Mouse (Mus musculus) lung, postnatal 10 days (tissue): Measurements from ENCODE around the gene Dusp1.

ENCODE experiments used
- DNase-seq: peaks from one replicate; pipeline ENCODE4 v3.0.0; 2021

Gene Dusp1

DNA sequence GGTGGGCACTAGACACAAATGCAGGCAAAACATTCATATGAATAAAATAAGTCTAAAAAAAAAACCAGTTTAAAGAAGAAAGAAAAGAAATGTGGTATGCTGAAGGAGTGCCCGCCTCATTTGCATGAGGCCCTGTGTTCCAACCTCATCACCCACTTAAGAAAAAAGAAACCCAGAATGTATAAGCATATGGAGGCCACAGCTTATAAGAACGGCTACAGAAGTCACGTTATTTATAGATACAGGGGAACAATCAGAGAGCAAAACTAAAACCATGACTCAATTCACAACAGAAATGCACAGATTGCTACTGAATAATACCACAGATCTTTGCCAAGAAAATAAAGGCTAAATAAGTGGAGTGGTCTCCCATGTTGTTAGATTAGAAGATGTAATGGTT is 43.6 kb downstream of the Dusp1 start:
- no peak for DNase-seq

GRCm38 (mm10) chr17:26515675-26516074 is 46.3 kb downstream of the Dusp1 start:
- DNase-seq, result no peak

DNA sequence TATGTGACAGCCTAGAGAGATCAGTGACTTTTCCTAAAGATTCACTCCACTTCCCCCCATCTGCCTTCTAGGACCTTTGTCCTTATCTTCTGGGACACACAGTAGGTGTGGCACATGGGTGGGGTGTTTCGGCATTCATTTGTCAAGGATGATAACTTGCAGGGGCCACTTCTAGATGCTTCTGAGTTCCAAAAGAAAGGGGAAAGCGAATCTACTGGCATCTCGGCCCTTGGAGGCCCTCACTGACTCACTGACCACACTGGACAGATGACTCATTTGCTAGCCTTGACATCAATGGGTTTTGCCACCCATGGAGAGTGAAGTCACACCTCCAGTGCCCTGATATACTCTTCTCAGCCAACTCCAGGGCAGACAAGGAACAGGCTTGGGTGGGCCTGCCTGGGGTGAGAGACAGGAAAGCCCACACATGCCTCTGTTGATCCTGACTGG is 47.3 kb downstream of the Dusp1 start:
- DNase-seq, result no peak

DNA sequence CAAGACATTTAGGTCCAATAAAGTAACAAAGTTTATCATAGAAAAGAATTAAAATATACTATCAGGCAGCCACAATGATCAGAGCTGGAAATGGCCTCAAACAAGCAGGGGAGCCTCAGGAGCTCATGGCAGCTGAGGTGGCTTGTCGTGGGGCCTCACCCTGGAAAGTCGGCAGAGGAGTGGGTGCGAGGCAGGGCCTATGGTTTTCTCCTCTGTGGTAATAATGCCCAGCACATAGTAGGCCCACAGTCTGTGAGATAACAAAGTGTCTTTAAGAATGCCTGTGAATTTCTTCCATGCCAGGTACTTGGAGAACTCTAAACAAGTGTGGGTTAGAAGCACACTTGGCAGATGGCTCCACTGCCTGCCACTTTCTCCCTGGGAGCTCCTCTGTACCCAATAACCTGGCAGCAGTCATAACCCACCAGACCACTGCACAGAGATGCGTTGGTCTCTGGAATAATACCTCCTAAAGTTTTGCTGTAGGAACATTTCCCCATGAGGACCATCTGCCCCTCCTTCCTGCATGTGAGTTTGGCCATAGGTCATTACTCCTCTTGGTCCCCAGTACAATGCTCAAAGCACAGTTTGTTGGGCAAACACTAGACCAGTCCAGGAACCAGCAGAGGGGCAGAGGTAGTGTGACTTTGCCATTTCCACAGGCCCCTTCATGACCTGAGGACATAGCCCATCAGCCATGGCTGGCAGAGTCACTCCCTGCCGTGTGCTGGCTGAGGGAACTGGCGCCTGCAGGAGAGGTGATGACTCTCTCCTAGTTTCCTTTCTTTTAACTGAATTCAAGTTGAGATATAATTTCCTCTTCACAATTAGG is 48.3 kb downstream of the Dusp1 start:
- DNase-seq, result no peak

DNA sequence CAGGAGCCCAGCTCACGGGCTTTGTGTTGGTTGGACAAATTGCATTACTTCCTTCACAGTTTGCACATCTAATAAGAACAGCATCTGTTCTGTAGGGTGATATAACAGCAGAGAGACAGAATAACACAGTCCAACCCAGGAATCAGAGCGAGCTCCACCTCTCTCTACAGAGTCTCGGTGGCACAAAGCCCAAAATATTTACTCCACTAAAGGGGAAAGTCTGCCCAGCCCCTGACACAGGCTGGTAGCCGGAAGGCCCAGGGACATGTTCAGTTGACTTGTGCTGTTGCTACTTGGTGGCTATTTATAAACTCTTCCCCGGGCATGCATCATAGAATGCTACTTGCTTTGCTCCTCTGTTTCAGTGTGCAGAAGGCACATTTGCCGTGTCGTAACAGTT is 49.0 kb downstream of the Dusp1 start:
- no peak for DNase-seq

GRCm38 (mm10) chr17:26511816-26512774 is 49.8 kb downstream of the Dusp1 start:
- DNase-seq, result peak; percentile 78

- no peak for DNase-seq
Observed at GRCm38 (mm10) chr17:26511256-26511655, 50.7 kb downstream of the Dusp1 start.

DNA sequence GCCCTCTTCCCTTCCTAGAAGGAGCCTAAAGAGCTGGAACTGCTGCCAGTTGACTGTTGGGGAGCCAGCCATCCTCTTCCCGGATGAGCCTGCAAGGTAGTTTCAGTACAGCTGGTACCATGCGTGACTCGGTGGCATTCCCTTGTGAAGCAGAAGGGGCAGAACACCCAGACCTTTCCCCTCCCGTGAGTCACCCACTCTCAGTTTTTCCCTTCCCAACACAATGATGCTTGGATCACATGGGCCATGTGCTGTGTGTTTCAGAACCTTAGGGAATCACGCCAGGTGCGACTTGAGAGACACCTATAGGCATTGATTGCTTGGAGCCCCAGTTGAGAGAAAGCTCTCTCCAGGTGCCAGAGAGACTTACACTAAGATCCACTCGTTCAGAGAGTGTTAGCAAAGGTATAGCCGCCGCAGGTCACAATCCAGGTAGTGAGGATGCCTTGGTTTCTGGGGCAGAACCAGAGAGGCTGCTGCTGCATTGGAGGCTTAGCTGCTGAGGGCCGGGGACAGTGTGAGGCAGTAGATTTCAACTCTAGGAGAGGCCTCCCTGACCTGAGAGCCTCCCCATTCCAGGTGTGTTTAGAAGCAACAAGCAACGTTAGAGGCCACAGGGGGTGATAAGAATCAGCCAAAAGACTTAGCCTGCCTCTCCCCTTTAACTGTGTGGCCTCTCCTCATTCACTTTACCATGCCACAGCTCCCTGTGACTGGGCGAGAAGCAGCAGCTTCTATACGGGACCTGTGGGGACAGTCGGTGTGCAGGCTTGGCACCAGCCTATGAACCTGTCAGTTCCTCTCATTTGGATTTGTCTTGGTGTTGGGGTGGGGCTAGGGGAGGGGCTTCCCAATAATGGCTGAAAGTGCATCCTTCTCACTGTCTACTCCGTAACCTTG is 51.5 kb downstream of the Dusp1 start:
- DNase-seq, result no peak

- peak; percentile 79 for DNase-seq
Observed at GRCm38 (mm10) chr17:26508961-26509771, 52.8 kb downstream of the Dusp1 start.

- DNase-seq, result peak; percentile 98
Observed at GRCm38 (mm10) chr17:26508345-26508960, 53.5 kb downstream of the Dusp1 start.

DNA sequence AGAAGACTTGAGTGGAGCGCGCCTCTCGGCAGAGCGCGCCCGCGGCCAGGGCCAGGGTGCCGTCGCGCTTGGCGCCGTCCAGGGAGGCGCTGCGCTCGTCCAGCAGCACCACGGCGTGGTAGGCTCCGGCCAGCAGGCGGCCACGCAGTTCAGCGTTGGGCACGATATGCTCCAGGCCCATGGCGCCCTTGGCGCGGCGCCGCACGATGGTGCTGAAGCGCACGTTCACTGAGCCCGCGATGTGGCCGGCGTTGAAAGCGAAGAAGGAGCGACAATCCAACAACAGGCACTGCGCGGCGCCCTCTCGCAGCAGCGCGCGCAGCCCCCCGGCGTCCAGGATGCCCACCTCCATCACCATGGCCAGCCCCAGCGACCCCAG is 54.0 kb downstream of the Dusp1 start:
- DNase-seq, result peak; percentile 91

DNA sequence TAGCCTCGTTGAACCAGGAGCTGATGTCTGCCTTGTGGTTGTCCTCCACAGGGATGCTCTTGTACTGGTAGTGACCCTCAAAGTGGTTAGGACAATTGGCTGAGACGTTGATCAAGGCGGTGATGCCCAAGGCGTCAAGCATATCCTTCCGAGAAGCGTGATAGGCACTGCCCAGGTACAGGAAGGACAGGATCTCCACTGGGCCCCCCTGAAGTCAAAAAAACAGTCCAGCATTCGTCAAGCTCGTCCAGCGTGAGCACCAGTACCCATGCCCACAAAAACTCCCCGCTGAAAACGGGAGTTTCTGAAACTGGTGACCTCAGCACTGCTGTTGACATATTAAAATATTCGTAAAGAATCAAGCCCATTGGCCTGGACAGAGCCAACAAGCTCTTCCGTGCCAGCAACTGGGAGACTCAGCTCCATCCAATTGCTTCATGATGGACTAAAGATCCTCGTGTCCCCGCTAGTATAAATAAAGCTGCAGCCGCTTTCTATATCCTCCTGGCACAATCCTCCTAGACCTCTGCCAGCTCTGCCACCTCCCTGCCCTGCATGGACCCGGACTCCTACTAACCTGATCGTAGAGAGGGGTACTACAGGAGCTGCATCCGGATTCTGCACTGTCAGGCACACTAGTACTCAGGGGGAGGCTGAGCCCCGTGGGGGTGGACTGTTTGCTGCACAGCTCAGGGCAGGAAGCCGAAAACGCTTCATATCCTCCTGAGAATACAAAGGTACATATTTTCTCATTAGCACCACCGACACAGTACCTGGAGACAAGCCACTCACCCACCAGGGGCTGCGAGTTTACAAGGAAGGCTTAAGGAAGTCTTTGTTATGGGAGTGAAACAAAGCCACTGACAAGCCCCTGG is 54.7 kb downstream of the Dusp1 start:
- peak; percentile 71 for DNase-seq

DNA sequence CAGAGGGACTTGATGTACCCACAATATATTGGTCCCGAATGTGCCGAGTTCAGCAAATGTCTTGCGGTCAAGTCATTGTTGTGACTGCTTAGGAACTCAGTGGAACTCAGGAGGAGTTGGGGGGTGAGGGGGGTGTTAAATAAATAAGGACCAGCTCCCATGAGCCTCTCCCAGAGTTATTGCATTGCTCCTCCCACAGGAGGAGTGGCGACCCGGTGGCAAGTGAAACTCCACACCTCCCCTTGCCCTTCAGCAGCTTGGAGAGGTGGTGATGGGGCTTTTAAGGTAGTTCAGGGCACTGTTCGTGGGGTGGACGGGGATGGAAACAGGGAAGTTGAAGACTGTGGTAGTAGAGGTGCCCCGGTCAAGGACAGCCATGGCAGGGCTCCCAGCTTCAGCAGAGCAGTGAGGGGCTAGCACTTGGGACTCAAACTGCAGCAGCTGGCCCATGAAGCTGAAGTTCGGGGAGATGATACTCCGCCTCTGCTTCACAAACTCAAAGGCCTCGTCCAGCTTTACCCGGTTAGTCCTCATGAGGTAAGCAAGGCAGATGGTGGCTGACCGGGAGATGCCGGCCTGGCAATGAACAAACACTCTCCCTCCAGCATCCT is 55.8 kb downstream of the Dusp1 start:
- DNase-seq, result peak; percentile 76

GRCm38 (mm10) chr17:26505181-26505581 is 56.7 kb downstream of the Dusp1 start:
- no peak for DNase-seq

GRCm38 (mm10) chr17:26503981-26504671 is 57.8 kb downstream of the Dusp1 start:
- peak; percentile 94 for DNase-seq

DNA sequence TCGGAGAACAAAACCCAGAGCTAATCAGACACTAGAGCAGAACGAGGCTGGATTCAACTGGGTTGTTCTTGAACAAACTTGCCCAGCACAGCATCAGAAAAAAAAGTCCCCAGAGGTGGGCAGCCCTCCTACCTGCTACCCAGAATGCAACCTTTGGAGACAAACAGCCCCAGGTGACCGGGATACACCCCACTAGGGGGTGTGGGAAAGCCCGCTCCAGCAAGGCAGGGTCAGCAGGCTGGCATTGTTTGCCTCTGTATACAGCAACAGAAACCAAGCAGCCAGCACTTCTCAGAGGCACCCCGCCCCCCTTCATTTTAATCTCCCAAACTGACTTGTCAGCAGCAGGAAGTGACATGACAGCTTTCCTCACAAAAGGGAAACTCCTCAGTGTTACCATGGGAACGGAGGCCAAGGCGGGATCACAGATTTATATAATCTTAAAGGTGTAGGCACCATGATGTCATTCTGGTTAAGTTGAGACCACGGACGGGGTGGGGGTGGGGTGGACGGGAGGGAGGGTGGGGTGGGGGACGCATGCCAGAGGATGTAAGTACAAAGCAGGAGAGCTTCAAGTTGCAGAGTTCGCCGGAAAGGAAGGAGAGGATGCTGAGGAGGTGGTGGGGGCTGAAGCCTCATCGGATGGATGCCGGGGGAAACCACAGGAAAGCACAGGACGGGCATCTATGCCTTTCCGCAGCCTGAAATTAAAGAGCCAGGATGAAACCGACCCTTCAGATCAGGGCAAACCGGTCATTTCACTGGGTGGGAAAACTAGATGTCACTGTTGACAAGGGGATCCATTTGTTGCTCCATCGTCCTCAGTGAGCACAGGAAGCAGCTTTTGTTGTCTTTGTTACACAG is 58.9 kb downstream of the Dusp1 start:
- peak; percentile 96 for DNase-seq

DNA sequence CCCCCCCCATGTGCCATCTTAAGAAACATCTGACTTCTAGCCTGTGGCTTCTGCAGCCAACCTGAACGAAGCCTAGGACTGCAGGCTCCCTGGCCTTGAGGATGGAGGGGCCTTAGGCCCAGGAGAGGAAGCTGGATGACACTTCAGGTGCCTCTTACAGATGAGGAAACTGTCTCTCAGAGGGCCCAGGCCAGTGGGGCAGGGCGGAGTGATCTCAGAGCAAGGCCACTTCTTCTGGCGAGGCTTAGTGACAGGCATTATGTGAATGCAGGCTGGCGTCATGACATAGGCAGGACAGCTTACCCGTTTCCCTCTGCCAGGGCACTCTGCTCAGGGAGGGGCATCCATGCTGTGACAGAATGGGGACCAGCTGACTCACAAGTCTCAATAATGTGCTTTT is 60.1 kb downstream of the Dusp1 start:
- no peak for DNase-seq

DNA sequence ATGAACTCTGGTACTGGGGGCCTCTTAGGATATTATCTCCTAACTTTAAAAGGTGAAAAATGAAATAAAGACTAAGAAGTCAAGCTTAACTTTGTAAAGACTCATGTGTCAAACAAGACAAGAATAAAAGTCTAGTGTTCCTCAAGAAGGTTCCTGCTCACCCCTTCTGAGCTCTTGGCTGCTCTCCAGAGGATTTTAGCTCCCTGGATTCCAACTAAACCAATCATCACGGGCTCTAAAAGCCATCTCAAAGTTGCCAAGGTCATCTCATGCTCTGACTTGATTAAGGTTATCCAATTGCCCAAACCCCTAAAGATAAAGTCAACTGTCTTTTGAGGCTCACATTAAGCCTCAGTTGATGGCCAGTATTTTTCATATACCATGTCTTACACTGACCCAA is 63.3 kb downstream of the Dusp1 start:
- DNase-seq, result no peak
